Mouse (Mus musculus) thymus, postnatal 4 days (tissue): ENCODE measurements around the gene Sema3f.

Experiments used
- DNase-seq: peaks from one replicate; pipeline ENCODE4 v3.0.0; 2021

The Sema3f gene

GRCm38 (mm10) chr9:107659551-107659950 is 50.7 kb downstream of the Sema3f start:
- DNase-seq: no peak

DNA sequence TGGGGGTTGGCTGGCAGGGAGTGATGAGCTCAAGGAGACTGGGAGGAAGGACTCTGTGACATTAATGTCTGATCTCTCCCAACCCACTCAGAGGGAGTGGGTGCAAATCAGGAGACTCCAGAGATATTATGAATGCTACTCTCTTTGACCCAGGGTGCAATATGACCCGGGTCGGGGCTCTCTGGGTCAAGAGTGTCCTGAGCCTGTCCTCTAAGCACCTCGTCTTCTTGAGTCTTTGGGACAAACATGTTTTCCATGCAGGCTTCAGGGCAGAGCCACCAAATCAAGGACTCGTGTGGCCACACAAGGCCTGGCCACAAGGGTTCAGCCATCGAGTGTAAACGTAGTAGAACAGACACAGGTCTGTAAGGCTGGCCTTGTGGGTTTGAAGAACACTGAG is 52.2 kb downstream of the Sema3f start:
- no peak for DNase-seq

DNA sequence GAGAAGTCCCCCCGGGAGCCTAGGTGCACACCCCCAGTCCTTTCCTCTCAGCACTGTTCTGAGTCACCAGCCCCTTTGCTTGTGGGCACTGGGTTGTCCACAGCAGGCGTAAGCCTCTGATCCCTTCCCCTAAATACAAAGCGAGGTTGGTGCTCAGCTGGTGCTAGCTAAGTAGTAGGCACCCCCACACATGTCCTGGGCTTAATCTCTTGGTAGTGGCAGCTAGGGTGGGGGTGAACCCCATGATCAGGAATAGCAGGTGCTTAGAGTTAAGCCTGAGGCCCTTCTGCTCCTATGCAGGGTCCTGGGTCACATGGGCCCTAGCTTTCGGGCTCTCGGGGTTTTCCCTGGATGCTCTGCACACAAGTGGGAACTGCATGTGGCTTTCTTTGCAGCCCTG is 53.1 kb downstream of the Sema3f start:
- DNase-seq: no peak

DNA sequence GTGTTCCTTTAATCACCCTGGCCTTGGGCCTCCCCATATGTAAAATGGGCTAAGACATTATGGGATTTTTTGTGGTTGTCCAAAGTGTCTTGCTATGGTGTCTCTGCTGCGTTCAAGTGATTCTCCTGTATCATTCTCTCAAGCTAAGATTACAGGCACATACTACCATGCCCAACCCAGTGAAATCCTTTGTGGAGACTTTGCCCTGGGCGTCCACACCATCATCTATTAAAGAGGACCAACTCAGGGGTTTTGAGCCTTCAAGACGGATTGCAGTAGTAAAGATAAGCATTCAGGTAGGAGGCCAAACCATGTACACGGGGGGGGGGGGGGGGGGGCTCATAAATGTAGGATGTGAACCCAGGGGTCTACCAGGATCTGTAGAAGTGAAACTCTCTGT is 55.7 kb downstream of the Sema3f start:
- no peak for DNase-seq

DNA sequence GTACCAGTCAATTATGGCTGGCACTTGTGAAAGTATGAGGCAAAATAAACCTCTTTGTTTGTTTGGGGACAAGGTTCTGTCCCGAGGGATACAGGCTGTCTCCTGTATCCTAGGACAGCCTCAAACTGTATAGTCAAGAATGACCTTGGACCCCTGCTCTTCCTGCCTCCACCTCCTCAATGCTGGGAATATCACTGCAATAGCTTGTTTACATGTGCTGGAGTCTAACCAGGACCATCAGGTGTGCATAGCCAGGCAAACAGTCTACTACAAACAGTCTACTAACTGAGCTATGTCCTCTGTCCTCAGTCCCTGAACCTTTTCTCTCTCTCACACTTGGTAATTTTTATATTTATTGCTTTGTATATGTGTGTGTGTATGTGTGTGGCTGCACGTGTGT is 56.8 kb downstream of the Sema3f start:
- no peak for DNase-seq

DNA sequence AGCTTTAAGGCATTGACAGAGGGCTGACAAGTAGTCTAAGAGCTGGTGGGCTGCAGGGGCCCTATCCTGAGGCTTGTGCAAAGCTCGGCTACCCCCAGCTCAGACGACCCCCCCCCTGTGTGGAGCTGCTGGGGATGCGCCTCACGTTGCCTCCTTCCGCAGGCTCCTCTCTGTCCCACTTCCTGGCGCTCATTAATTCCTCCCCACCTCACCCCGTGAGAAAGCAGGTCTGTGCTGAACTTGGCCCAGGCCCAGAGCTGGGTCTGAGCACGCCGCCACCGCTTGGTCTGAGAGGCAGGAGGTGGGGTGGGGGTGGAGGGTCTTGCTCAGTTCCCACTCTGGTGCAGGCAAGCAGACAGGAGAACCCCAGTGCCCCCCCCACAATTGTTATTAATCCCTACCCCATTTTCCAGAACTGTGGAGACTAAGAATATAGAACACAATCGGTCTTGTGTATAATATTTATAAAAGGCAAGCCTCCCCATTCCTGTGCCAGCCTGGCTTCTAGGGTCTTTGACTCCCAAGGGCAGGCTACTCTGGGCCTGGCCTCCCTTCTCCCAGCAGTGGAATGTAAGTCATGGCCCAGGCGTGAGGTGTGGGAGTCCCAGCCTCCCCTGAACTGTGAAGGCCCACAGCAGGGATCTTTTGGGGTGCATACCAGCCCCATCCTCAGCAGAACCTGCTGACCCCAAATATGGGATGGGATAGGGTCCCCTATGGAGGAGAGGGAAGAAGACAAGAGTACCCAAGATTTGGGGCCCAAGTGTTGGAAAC is 59.4 kb downstream of the Sema3f start:
- no peak for DNase-seq

- DNase-seq: no peak
Measured at GRCm38 (mm10) chr9:107650225-107650624, 60.0 kb downstream of the Sema3f start.

- DNase-seq: no peak
Measured at GRCm38 (mm10) chr9:107648767-107649166, 61.5 kb downstream of the Sema3f start.

DNA sequence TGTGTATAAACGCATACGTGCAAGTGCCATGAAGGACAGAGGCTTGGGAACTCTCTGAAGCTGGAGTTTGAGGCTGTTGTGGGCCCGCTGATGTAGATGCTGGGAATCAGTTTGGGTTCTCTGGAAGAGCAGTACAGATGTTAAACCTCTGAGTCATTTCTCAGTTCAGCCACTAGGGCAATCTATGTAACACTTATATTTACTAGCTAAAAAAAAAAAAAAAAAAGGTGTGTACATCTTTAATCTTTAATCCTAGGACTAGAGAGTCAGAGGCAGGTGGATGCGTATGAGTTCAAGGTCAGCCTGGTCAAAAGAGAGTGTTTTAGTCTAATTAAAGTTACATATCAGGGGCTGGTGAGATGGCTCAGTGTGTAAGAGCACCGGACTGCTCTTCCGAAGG is 63.3 kb downstream of the Sema3f start:
- no peak for DNase-seq

GRCm38 (mm10) chr9:107645577-107645976 is 64.7 kb downstream of the Sema3f start:
- DNase-seq: peak; percentile 90

- DNase-seq: no peak
Measured at GRCm38 (mm10) chr9:107645153-107645510, 65.1 kb downstream of the Sema3f start.

GRCm38 (mm10) chr9:107644495-107645152 is 65.7 kb downstream of the Sema3f start:
- peak; percentile 98 for DNase-seq

GRCm38 (mm10) chr9:107643544-107644214 is 66.6 kb downstream of the Sema3f start:
- no peak for DNase-seq

- no peak for DNase-seq
Measured at GRCm38 (mm10) chr9:107641666-107642065, 68.6 kb downstream of the Sema3f start.

- peak; percentile 60 for DNase-seq
Measured at GRCm38 (mm10) chr9:107640257-107640772, 70.0 kb downstream of the Sema3f start.

GRCm38 (mm10) chr9:107637070-107637469 is 73.2 kb downstream of the Sema3f start:
- no peak for DNase-seq

DNA sequence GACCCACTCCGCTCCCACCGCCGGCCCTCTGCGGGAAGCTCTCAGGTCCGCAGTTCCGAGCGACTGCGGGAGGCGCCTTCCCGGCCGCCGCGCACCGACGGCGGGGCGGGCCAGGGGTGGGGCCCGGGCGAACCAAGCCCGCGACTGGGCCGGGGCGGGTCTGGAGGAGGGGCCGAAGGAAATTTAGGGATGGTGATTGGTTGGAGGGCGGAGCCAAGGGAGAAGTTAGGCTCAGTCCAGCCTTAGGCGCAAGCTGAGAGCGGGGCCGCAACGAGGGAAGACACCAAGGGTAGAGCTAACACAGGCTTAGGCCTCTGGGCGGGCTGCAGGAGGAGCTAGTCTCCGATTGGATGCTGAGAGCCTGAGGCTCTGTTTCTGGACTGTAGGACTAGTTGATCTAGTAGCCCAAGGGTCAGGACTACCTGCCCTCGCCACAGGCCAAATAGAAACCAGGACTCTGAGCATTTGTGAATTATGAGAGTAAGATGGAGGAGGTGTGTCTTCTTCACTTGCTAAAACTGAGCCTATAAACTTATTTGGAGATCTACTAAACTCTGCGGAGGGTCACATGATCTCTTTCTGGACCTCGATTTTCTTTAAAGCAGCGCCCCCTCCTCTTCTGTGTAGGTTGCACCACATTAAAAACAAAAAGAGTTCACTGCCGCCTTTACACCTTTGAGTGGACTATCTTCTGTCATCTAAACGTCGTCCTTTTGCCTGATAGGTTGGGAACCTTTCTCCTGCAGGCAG is 74.8 kb downstream of the Sema3f start, which contains the start of gene Gnai2:
Gene Gnai2 (minus strand): TSS at position 89 of the 750 bp plus-strand sequence.
- DNase-seq: peak; percentile 95

DNA sequence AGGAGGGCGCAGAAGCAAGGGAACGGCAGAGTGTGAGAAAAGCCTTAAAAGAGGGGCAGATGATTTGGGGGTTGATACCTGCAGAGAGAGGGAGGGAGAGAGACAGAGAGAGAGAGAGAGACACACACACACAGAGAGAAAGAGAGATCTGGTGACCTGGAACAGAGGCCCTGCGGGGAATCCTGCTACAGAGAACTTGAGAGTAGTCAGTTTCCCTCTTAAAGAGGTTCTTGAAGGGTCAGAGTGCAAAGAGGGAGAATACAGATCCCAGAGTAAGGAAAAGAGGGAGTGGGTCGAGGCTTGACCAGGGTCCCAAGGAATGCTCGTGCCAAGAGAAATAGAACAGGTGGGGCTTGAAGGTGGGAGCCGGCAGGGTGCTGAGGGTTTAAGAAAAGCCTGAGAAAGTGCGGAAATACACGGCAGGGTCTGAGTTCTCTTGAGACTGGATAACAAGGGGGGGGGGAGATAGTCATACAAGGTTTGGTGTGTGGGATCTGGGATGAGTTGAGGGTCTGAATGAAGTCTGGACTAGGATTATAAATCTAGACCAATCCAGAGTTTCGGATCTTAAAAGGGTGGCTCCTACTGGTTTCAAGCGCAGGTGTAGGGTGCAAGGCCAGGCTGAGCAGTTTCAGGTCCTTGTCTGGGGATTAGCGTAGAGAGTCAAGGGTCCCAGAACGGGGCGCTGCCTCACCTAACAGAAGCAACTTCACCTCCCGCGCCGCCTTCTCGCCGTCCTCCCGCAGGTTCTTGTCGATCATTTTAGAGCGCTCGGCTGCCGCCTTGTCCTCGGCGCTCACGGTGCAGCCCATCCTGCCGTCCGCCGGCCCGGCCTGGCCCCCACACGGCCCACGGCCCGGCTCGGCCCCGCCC is 75.6 kb downstream of the Sema3f start:
- peak; percentile 42 for DNase-seq

DNA sequence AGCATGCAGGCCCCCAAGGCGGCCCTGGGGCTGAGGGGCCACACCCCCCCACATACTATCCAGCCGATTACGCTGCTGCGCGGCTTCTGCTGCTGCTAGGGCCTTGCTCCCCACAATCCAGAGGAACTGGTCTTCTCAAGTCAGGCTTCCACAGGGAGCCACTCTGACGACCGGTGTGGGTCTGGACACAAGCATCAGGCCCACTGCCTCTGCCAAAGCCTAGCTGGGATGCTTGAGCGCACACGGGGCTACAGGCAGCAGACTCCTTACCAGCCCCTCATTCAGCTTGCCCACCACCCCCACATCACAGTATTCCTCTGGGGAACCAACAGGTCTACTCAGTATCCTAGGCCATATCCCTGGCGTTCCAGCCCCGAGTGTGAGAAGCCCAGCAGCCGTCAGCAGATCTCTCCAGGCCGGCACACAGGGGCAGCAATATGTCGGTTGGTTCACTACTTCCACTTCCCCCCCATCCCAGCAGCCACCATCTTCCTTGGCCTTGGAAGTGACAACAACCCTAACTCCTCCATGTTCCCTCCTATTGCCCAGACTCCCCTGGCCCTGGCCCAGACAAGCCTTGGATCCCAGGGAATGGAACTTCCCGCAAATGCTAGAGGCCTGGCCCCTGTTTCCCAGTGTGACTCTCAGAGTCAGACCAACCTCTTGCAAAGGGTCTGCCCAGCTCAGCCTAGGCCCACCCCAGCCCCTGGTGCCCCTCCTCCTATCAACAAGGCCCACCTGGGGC is 76.4 kb downstream of the Sema3f start:
- peak; percentile 62 for DNase-seq

GRCm38 (mm10) chr9:107633091-107633660 is 77.1 kb downstream of the Sema3f start:
- peak; percentile 91 for DNase-seq

DNA sequence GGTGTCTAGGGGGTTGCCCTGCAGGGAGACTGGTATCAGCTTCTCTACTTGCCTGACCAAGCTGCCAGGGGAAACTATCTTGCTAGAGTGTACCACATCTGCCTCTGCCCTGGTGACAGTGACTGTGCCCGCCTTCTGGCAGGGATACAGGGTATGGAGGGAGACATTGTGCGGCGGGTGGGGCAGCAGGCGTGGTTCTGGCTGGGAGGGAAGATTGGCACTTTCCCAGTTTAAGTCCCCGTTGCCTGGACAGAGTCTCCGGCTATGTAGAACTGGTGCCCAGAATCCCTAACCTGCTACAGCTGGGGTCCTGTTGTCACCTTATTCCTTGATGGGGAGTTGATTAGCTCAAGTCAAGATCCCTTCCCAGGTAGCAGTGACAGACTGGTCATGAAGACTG is 77.8 kb downstream of the Sema3f start:
- peak; percentile 46 for DNase-seq
